Mouse (Mus musculus): ENCODE results near the gene Fam160a2.

GRCm38 (mm10) chr7:105394606-105395005 lies 5.2 kb downstream of the Fam160a2 start:
- no peak for TF ChIP-seq CTCF (IDR thresholded peaks at IDR 0.05; ENCODE audit: low read depth, low read length)
- TF ChIP-seq EP300 (IDR thresholded peaks at IDR 0.05; ENCODE audit: insufficient read depth, low read depth, low read length): no peak
